Mouse (Mus musculus): ENCODE measurements around the gene Atp5k.

The Atp5k gene

GRCm38 (mm10) chr5:108433804-108434587 lies at the start of gene Atp5k:
Gene Atp5k (minus strand): TSS chr5:108434448.
- DNase-seq (ENCODE audit: low spot score in 2 of 2): peak; percentile 92 to 95

DNA sequence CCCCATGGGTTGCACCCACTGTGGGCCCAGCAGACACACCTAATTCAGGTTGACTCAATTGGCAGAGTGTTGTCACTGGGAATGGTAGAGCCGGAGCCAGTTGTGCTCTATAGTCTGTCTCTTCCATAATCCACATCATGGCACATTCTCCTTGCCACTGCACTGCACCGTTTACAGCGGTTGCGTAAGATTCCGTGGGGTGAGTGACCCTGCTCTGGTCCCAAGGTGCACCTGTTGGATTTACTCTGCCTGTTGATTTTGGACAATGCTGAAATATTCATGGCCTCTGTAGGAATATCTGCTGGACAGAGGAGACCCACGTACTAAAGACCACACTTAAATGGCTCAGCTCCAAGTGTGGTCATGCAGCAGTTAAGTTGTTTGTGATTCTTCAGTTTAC lies 48.8 kb upstream of the Atp5k start:
- DNase-seq (ENCODE audit: low spot score in 2 of 2): no peak

DNA sequence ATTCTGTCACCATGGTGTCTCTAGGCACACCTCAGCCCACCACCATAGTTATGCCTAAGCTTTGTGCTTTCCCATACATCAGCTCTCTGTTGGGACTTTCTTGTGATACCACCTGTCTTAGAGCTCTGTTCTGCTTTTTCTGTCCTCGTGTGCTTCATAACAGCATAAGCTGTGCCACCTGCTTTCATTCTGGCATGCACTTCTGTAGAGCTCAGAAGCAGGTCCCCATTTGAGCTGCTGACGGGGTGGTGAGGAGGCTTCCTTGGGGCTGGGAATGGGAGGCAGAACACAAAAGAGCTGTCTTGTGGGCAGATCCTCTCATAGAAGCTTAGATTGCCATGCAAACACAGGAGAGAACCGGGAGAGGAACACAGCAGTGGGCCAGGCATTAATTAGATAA lies 41.7 kb upstream of the Atp5k start:
- no peak for DNase-seq (ENCODE audit: low spot score in 2 of 2)

- no peak for DNase-seq (ENCODE audit: low spot score in 2 of 2)
These were observed 39.5 kb upstream of the Atp5k start for GRCm38 (mm10) chr5:108473737-108474136.

DNA sequence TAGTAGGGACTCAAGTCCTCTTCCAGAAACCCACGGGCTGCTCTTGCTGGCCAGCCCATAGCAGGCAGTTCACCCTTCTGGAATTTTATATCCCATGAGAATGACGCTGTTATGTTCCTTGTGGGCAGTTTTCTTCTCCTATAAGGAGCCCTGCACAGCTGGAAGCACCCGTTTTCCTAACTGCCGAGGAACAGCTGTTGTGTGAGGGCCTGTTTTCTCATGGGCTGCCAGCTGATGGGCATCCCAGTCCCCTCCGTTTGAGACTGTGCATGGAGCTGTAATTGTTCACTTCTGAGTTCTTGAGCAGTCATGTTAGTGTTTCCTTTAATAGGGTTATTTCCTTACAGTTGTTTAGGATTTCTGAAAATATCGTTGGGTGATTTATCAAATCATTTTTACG lies 35.4 kb upstream of the Atp5k start:
- DNase-seq (ENCODE audit: low spot score in 2 of 2): no peak

DNA sequence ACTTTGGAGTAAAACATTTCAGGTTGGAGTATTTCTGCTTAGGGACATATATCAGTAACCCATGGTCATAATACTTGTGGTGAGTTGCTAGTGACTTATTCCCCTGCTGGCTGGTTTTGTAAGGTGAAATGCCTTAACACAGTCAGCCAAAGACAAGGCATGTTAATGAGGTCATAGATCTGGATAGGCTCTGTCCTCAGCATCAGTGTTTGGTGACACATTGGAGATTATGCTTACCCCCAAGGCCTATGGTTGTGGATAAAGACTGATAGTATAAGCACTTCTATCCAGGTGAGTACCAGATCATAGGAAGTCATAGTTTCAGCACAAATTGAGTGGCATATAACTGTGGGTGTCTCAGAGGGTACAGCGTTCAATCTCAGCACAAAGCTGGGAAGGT lies 32.4 kb upstream of the Atp5k start:
- DNase-seq (ENCODE audit: low spot score in 2 of 2): no peak

GRCm38 (mm10) chr5:108465131-108465891 lies 31.1 kb upstream of the Atp5k start:
- no peak for DNase-seq (ENCODE audit: low spot score in 2 of 2)

DNA sequence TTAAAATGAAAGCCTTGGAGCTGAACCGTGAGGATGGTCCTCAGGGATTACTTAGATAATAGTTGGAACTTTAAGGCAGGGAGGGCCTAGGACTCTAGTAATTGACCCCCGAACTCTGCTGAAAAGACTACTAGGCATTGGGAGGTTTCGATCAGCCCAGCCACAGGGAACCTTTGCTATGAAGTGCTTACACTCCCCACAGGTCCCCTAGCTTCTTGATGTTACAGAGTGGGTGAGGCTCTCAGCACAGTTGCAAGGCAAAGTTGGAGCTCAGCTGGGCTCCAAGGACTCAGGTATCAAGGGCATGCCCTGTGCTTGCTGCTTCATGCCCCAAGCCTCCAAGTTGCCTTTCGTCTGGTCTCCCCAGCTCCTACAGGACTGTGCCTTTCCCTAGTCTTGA lies 28.2 kb upstream of the Atp5k start:
- DNase-seq (ENCODE audit: low spot score in 2 of 2): no peak

DNA sequence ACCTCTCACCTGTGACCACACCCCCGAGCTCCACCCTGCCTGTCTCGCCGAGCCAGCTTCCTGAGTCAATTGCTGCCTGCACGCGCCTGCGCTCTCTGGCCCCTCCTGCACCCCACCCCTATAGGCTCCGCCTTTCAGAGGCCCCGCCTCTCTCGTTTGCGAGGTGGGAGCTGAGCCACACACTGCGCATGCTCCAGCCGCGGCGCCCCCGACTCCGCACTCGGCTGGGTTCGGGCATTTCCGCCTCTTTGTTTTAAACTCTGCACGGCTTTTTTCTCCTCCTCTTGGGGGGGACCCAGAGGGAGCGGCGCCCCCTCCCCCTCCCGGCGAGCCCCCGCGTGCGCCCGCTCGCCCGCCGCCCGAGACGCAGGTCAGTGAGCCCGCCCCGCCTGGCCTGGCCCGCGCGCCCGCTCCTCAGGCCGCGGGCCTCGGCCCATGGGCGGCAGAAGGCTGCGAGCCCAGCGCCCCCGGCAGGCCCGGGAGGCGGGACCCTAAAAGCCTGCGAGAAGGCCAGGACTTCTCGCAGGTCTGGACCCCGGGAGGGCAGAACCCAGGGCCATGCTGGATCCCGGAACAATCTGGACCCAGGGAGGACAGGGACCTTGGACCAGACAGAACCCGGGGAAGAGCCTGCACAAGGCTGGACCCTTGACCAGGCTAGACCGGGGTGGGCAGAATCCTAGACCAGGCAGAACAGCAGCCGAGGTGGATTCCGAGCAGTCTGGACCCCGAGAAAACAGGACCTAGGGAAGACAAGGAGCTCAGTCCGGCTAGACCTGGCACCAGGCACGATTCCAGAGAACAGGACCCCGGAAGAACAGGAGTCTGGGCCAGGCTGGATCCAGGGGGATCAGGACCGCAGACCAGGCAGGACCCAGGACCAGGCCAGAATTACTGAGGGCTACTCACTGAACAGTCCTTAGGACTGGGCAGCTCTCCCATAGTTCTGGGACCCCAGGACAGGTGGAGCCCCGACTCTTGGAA lies 27.1 kb upstream of the Atp5k start, which contains the start of gene Pcgf3:
Gene Pcgf3 (plus strand): TSS at position 151 of the 984 bp plus-strand sequence.
- DNase-seq (ENCODE audit: low spot score in 2 of 2): peak; percentile 97 to 99

GRCm38 (mm10) chr5:108460461-108460860 lies 26.2 kb upstream of the Atp5k start:
- DNase-seq (ENCODE audit: low spot score in 2 of 2): no peak

GRCm38 (mm10) chr5:108458706-108459105 lies 24.5 kb upstream of the Atp5k start:
- DNase-seq (ENCODE audit: low spot score in 2 of 2): no peak

DNA sequence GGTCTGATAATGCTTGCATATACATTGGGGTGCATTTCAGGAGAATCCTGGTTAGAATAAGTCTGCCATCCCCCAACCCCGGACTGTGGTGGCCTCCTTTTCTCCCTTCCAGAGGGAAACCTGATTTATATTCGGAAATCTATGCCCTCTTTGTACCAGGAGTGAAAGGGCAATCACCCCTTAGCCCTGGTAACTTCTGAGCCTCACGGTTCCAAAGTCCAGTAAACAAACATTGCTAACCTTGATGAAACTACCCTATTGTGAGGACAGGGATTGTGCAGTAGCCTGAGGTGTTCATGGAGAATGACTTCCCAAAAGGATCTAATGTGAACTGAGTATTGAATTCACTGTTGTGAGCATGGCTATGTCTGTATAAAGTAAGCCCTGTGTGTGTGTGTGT lies 19.8 kb upstream of the Atp5k start:
- DNase-seq (ENCODE audit: low spot score in 2 of 2): no peak

DNA sequence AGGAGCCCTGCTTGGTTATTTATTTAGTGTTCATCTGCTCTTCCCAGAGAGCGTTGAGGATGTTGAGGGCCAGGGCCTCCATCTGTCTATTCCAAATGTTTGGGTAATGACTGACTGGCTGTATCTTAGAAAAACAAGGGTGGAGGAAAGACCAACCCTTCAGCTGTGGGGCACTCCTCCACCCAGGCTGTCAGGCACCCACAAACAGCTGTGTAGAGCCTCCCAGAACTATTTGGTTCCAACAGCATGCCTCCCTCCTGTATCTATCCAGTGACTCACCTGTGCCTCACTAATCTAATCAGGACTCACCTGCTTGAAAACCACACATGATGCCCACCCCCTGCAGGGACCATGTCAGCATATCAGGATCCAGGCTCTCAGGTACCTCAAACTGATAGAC lies 18.2 kb upstream of the Atp5k start:
- no peak for DNase-seq (ENCODE audit: low spot score in 2 of 2)

DNA sequence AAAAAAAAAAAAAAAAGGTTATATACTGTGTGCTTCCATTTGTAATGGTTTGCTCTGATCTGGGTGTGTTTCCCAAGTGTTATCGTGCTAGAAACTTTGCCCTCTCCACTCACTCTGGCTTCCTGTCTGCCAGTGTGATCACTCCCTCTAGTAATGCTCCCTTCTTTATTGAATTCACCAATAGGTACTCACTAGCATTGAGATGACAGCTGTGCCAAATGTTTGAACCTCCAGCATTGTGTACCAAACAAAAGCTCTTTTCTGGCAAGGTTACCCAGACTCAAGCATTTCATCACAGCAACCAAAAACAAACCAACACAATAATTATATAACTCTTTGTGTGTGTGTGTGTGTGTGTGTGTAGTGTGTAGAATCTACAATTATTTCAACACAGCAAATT lies 17.4 kb upstream of the Atp5k start:
- no peak for DNase-seq (ENCODE audit: low spot score in 2 of 2)

DNA sequence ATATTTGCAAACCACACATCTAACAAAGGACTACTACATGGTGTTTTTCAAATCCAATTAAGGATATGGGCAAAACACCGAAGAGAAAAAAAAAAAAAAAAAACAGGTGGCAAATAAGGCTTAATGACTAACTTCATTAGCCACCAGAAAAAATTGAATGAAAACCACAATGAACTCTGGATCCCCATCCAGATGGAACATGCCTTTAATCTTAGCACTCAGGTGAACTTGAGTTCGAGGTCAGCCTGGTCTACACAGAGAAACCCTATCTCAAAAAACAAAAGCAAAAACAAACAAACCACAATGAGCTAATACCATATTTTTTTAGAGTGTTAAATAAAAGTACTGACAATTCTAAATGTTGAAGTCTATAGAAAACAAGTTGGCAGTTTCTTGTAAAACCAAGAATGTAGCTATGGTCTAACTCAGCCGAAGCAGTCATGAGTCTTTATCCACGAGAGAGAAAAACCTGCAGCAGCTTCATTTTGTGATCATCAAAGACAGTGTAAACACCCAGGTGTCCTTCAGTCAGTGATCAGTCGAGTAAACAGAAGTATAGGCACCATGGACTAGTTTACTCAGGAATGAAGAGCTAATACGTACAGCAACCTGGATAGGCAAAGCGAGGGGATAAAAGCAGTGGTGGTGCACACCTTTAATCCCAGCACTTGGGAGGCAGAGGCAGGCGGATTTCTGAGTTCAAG lies 16.7 kb upstream of the Atp5k start:
- DNase-seq (ENCODE audit: low spot score in 2 of 2): no peak

DNA sequence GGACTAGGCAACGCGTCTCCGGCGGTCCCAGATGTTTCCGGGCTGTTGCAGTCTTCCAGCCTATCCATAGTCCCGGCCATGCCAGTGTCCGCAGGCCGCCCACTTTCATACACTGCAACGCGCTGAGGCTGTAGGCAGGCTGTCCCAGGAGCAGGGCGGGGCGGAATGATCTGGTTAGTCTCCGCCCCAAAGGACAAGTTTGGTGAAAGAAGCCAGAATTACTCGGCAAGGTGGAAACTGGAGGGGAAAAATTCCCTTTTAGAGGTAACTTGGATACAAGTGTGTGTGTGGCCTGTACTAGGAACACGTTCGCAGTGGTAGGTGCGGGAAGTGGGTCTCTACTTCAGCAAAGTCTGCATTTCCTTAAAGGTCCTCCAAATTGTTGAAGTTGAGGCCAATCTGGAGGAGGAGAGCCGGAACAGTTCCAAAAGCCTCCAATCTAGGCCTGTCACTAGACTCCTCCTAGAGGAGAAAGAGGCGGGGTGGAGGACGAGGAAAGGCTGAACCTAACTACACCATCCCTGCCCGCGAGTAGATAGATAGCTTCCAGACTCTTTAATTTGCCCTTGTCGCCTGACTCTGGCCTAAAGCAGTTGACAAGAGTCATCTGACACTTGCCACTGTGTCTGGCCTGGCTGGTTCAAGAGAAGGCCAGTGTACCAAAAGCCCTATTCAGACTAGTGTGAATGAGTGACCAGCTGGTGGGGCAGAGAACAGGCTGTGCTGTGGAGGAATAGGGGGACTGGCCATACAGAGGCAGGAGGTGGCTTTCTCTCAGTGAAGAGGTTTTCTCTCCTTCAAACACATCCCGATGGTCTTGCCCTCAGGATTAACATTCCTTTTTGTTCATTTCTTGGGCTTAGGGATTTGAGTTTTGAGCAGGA lies 14.8 kb upstream of the Atp5k start, which contains the start of gene Mfsd7a:
Gene Mfsd7a (minus strand): TSS at position 107 of the 884 bp plus-strand sequence.
- no peak for DNase-seq (ENCODE audit: low spot score in 2 of 2)

DNA sequence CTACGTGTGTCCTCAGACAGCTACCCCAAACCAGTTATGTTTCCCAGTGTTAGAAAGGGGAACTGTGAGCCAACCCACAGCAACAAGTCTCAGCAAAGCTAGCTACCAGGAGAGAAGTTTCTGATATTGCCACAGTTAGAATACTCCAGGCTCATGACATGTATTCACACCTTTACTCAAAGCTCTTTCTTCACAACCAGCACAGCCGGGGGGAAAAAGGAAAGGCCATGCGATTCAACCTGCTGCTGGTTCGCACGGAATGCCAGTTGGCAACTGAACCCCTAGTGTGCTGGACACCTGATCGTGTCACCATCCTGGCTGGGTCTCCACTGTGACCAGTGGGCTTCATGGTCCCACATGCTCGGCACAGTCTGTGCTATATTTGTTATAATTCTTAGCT lies 13.6 kb upstream of the Atp5k start:
- no peak for DNase-seq (ENCODE audit: low spot score in 2 of 2)

DNA sequence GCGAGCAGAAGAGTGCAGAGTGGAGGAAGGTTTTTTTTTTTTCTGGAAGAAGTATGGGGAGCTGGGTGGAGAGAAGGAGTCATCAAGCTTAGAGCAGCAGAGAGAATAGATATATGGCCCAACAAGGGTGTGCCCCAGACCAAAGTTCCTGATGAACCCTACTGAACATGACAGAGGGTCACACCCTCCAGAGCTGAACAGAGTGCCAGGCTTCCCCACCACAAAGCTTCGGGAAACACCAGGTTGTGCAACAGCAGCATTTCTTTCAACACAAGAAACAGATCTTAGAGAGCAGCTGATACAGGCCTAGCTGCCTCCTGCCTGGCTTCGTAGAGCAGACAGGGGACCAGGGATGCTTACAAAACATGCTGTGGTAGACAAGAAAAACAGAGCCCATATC lies 12.7 kb upstream of the Atp5k start:
- DNase-seq (ENCODE audit: low spot score in 2 of 2): no peak

GRCm38 (mm10) chr5:108436101-108436500 lies 1.9 kb upstream of the Atp5k start:
- no peak for DNase-seq (ENCODE audit: low spot score in 2 of 2)

- DNase-seq (ENCODE audit: low spot score in 2 of 2): no peak
These were observed 3.1 kb downstream of the Atp5k start for GRCm38 (mm10) chr5:108431196-108431595.

Data from natural killer cell, adult 2 months (primary cell).